Mouse (Mus musculus) megakaryocyte, embryonic 14.5 days (primary cell): ENCODE data around the gene Kat6b.

Experiments used
- FLI1 ChIP-seq: IDR thresholded peaks from 2 replicates; pipeline ENCODE4 v1.6.1; 2012; ENCODE audit warnings: low read length, inconsistent platforms, mixed read lengths
- GATA1 ChIP-seq: IDR thresholded peaks from 3 replicates; pipeline ENCODE4 v1.6.1; 2012; ENCODE audit warnings: mixed read lengths, low read length, inconsistent platforms, borderline replicate concordance

DNA sequence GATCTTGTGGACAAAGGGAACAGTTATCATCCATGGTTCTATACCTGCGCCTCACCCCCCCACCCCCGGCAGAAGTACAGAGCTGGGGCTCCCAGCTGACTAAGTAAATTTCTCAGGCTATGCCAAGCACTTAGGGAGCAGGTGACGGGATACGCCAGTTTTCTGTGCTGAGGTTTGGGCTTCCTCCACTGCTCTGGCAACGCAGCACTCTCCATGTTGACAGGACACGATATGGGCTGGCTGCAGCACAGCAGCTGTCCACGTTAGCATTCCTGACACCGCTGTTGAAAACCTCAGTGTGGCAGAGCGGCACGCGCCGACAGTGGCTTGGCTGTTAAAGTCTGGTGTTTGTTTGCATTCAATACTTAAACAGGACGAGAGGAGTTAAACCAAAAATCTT is 177.9 kb downstream of the Kat6b start:
- TF ChIP-seq GATA1 (no peak), FLI1 (no peak)
